In genomic region chr2:128412352-128412751, GRCm38 (mm10) we compare ENCODE assay signal across 8 mouse cellular contexts.
A peak's percentile ranks its signal among the peaks of the same experiment; 100 is the strongest.
DNase-seq lines count a peak whose midpoint lies in the region; ATAC-seq and TF ChIP-seq lines count a peak whose summit lies in the region.

No protein-coding gene starts in this region.

- no peak overlapping the region for H3K4me3 ChIP-seq in neural tube, embryonic 15.5 days (replicated peaks)
- H3K4me3 ChIP-seq in kidney, embryonic 15.5 days (replicated peaks): no peak overlapping the region
- H3K4me3 ChIP-seq in liver, embryonic 14.5 days (ENCODE audit: insufficient read depth in 1 of 2, low read depth in 2 of 2, low read length in 2 of 2): no peak overlapping the region

- H3K27ac ChIP-seq in neural tube, embryonic 15.5 days (replicated peaks): no peak overlapping the region
- 0 out of 2 replicates have a peak overlapping the region, but pooled peaks have one; percentile 2 for H3K27ac ChIP-seq in kidney, embryonic 15.5 days
- H3K27ac ChIP-seq in liver, embryonic 14.5 days: no peak overlapping the region

- H3K4me2 ChIP-seq in neural tube, embryonic 15.5 days: no peak overlapping the region
- peak overlapping the region; percentile 30; the same call in 1 of the 2 replicates for H3K4me2 ChIP-seq in kidney, embryonic 15.5 days
- no peak overlapping the region for H3K4me2 ChIP-seq in liver, embryonic 14.5 days (ENCODE audit: low read depth)

- no peaks in the 10 kb centered on the region for H3K9me3 ChIP-seq in neural tube, embryonic 15.5 days (replicated peaks)
- no peaks in the 10 kb centered on the region for H3K9me3 ChIP-seq in kidney, embryonic 15.5 days (replicated peaks)
- H3K9me3 ChIP-seq in liver, embryonic 14.5 days (ENCODE audit: control insufficient read depth, low read length): no peaks in the 10 kb centered on the region

- peaks cover 11% of the 10 kb centered on the region; the same call in 1 of the 2 replicates for H3K4me1 ChIP-seq in neural tube, embryonic 15.5 days
- peaks cover 17% of the 10 kb centered on the region for H3K4me1 ChIP-seq in kidney, embryonic 15.5 days
- peaks cover 0 to 9% of the 10 kb centered on the region in 2 experiments; a peak in 2 of 4 replicates for H3K4me1 ChIP-seq in liver, embryonic 14.5 days (replicated peaks; ENCODE audit: control insufficient read depth in 2 of 2, insufficient read depth in 2 of 2, low read length in 1 of 2)

- TF ChIP-seq CTCF in liver, embryonic 14.5 days (IDR thresholded peaks at IDR 0.05; ENCODE audit: low read depth): peak; percentile 94

- H3K27me3 ChIP-seq in neural tube, embryonic 15.5 days (replicated peaks): no peaks in the 10 kb centered on the region
- H3K27me3 ChIP-seq in kidney, embryonic 15.5 days: no peaks in the 10 kb centered on the region
- H3K27me3 ChIP-seq in liver, embryonic 14.5 days (ENCODE audit: control insufficient read depth, insufficient read depth, low read length): no peaks in the 10 kb centered on the region

- ATAC-seq in neural tube, embryonic 15.5 days (ENCODE audit: low FRiP score): no peak
- ATAC-seq in kidney, embryonic 15.5 days (replicated peaks; ENCODE audit: low FRiP score): peak; percentile 31
- no peak for ATAC-seq in liver, embryonic 14.5 days (ENCODE audit: insufficient read depth)

- TF ChIP-seq EP300 in liver, embryonic 14.5 days (IDR thresholded peaks at IDR 0.05; ENCODE audit: low read depth): no peak

- H3K9ac ChIP-seq in neural tube, embryonic 15.5 days (replicated peaks): no peak overlapping the region
- no peak overlapping the region for H3K9ac ChIP-seq in kidney, embryonic 15.5 days
- no peak overlapping the region for H3K9ac ChIP-seq in liver, embryonic 14.5 days (replicated peaks)

- no peaks in the 10 kb centered on the region for H3K36me3 ChIP-seq in neural tube, embryonic 15.5 days
- H3K36me3 ChIP-seq in kidney, embryonic 15.5 days: no peaks in the 10 kb centered on the region
- no peaks in the 10 kb centered on the region for H3K36me3 ChIP-seq in liver, embryonic 14.5 days (replicated peaks; ENCODE audit: control insufficient read depth, insufficient read depth, low read depth)

- peak; percentile 69 for DNase-seq in neural tube, embryonic 10.5 days (ENCODE audit: extremely low spot score, low spot score)
- peak; percentile 64 for DNase-seq in adrenal gland, postnatal 25 days
- peak; percentile 22 to 26 for DNase-seq in frontal cortex, postnatal 14 days (ENCODE audit: low spot score in 2 of 2)
- peak in 2 of 3 experiments; percentile 27 to 34 for DNase-seq in liver, embryonic 14.5 days (ENCODE audit: low read depth in 3 of 3, low spot score in 3 of 3)
- peak; percentile 23 for DNase-seq in retina, postnatal 7 days (ENCODE audit: low read depth, low spot score)
- DNase-seq in thymus, postnatal 4 days: peak; percentile 95

- WGBS in neural tube, embryonic 15.5 days: 12% methylated on average over 10 of the region's 10 CpGs
- 12% methylated on average over 10 of the region's 10 CpGs for WGBS in kidney, embryonic 15.5 days
- WGBS in liver, embryonic 14.5 days (ENCODE audit: insufficient replicate concordance): 14% methylated on average over 10 of the region's 10 CpGs

Comparison
In these comparisons a context has a peak if more than half of its experiments do, and no peak if none do; other contexts are left out.
1. DNase-seq: peak in every context shown above with its lines; median percentile 95 in thymus, postnatal 4 days; 69 in neural tube, embryonic 10.5 days; 64 in adrenal gland, postnatal 25 days; 30 in liver, embryonic 14.5 days; 24 in frontal cortex, postnatal 14 days; 23 in retina, postnatal 7 days.